14 mouse cellular contexts compared by ENCODE assay signal in the genomic region with DNA sequence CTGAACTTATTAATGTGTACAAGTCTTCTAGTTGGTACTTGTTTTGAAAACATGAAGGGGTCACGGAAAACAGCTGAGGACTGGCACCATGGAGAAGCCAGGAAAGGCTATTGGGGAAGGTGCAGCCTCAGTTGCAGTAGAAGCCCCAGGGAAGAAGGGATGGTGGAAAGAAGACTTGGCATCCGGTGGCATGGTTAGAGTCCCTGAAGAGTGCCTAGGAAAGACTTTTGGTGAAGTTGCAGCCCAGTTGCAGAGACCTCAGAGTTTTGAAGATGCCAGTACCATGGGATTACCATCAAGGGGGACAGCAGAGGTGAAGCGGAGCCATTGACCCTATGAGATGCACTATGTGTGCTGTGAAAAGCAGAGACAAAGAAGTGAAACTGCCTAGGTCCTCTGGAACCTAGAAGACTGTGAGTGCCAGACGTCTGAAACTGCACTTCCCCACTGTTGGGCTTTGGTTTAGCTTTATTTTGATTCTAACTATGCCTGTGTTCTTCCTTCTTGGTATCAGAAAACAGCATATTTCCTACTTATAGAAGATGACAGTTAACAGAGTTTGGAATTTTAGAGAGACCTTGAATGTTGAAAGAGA.
DNase-seq lines count a peak whose midpoint lies in the region; ATAC-seq and TF ChIP-seq lines count a peak whose summit lies in the region.
"Had no signal": no experiment of that assay in that cellular context is flagged by ENCODE, and none has a peak within 500 bp of the region (broad histone marks: within the 10 kb centered on the region; RNA-seq: fewer than 3 reads in every experiment).

No protein-coding gene starts in this region.

- DNase-seq in layer of hippocampus, adult 2 months (ENCODE audit: low spot score in 2 of 2), result no peak
- DNase-seq in layer of hippocampus, adult 8-10 months (ENCODE audit: low spot score in 2 of 2), result no peak
- DNase-seq in testis, postnatal 10 days (ENCODE audit: low spot score), result no peak
- no peak for DNase-seq in urinary bladder, postnatal 36 days (ENCODE audit: low spot score in 2 of 2)
- no peak for DNase-seq in cerebellum, adult 8-10 months
- DNase-seq: adrenal gland, postnatal 10 days; gastrocnemius, postnatal 36 days; heart, postnatal 14 days; kidney, adult 9 months; thymus, postnatal 36 days had no signal

- H3K4me1 ChIP-seq in testis, adult 2 months (ENCODE audit: control insufficient read depth, insufficient read depth, low read length), result peaks cover 3% of the 10 kb centered on the region
- peaks cover 11% of the 10 kb centered on the region for H3K4me1 ChIP-seq in hindbrain, embryonic 16.5 days (ENCODE audit: control insufficient read depth, insufficient read depth, low read depth, low read length)

- WGBS in hindbrain, embryonic 16.5 days, result 78% methylated on average over 4 of the region's 4 CpGs

- H3K27ac ChIP-seq in layer of hippocampus, adult 2 months, result peak overlapping the region; percentile 91
- peak overlapping the region; percentile 58 for H3K27ac ChIP-seq in testis, adult 2 months (ENCODE audit: control insufficient read depth, insufficient read depth, low read depth, low read length)
- peak overlapping the region; percentile 3; the same call in 1 of the 2 replicates for H3K27ac ChIP-seq in hindbrain, embryonic 16.5 days (ENCODE audit: low read depth, low read length)

- H3K9ac ChIP-seq in hindbrain, embryonic 16.5 days (ENCODE audit: low read depth, low read length), result no peak overlapping the region
- H3K9ac ChIP-seq: embryonic facial prominence, embryonic 15.5 days had no signal

- no peaks in the 10 kb centered on the region for H3K36me3 ChIP-seq in testis, adult 2 months (ENCODE audit: control insufficient read depth, insufficient read depth, low read length)
- no peaks in the 10 kb centered on the region for H3K36me3 ChIP-seq in hindbrain, embryonic 16.5 days (ENCODE audit: control insufficient read depth, insufficient read depth, low read length)
- H3K36me3 ChIP-seq: embryonic facial prominence, embryonic 15.5 days had no signal

- H3K4me3 ChIP-seq in layer of hippocampus, adult 2 months, result no peak overlapping the region
- peak overlapping the region; percentile 81 for H3K4me3 ChIP-seq in testis, adult 2 months (ENCODE audit: control insufficient read depth, low read depth, low read length)
- no peak overlapping the region for H3K4me3 ChIP-seq in hindbrain, embryonic 16.5 days (ENCODE audit: low read length)
- H3K4me3 ChIP-seq: embryonic facial prominence, embryonic 15.5 days had no signal

- no peak for TF ChIP-seq CTCF in layer of hippocampus, adult 2 months (conservative IDR thresholded peaks at IDR 0.05)
- no peak for TF ChIP-seq CTCF in testis, adult 2 months (IDR thresholded peaks at IDR 0.05; ENCODE audit: control insufficient read depth, insufficient read depth, insufficient replicate concordance, low read depth, low read length)

- no peak for ATAC-seq in hindbrain, embryonic 16.5 days
- ATAC-seq: forebrain, embryonic 14.5 days had no signal

- H3K4me2 ChIP-seq in hindbrain, embryonic 16.5 days (ENCODE audit: low read length), result no peak overlapping the region
- H3K4me2 ChIP-seq: embryonic facial prominence, embryonic 15.5 days had no signal

- no peak for TF ChIP-seq POLR2A in testis, adult 2 months (IDR thresholded peaks at IDR 0.05; ENCODE audit: control insufficient read depth, low read depth, low read length)

- no peaks in the 10 kb centered on the region for H3K9me3 ChIP-seq in hindbrain, embryonic 16.5 days (ENCODE audit: control insufficient read depth, low read length)
- H3K9me3 ChIP-seq: embryonic facial prominence, embryonic 15.5 days had no signal

- no peaks in the 10 kb centered on the region for H3K27me3 ChIP-seq in testis, adult 2 months (ENCODE audit: control insufficient read depth, insufficient read depth, low read length)
- no peaks in the 10 kb centered on the region for H3K27me3 ChIP-seq in hindbrain, embryonic 16.5 days (replicated peaks; ENCODE audit: control insufficient read depth, insufficient read depth, low read length)
- H3K27me3 ChIP-seq: embryonic facial prominence, embryonic 15.5 days had no signal

Comparison
In these comparisons a context has a peak if more than half of its experiments do, and no peak if none do; other contexts are left out.
1. H3K27ac ChIP-seq: peak in every context shown above with its lines; median percentile 91 in layer of hippocampus, adult 2 months; 58 in testis, adult 2 months; 3 in hindbrain, embryonic 16.5 days.